Mouse (Mus musculus): ENCODE data around the gene Pacrg. TPM values are rescaled to one million over a fixed set of nuclear protein-coding genes. Genes with fewer than 3 reads are reported as not detected.

Gene Pacrg
- polyA plus RNA-seq, 1 experiment from 2014 or later, result 1.0 TPM

GRCm38 (mm10) chr17:10454406-10454805 is 385.7 kb downstream of the Pacrg start:
- no peak overlapping the region for H3K9ac ChIP-seq
- no peak for ATAC-seq (ENCODE audit: insufficient read depth, low FRiP score, low read depth)
- no peak overlapping the region for H3K4me2 ChIP-seq
- H3K9me3 ChIP-seq, result no peaks in the 10 kb centered on the region
- H3K36me3 ChIP-seq, result no peaks in the 10 kb centered on the region
- H3K27me3 ChIP-seq (replicated peaks), result no peaks in the 10 kb centered on the region
- H3K27ac ChIP-seq, result no peak overlapping the region
- 85% methylated on average over 8 of the region's 8 CpGs for WGBS
- H3K4me3 ChIP-seq (replicated peaks), result no peak overlapping the region
- H3K4me1 ChIP-seq, result no peaks in the 10 kb centered on the region

- 76% methylated on average over 3 of the region's 3 CpGs for WGBS
- Histone ChIP-seq H3K4me3 (replicated peaks) (no peak overlapping the region), H3K9ac (no peak overlapping the region), H3K4me2 (no peak overlapping the region), H3K27me3 (replicated peaks) (no peaks in the 10 kb centered on the region), H3K36me3 (no peaks in the 10 kb centered on the region), H3K9me3 (no peaks in the 10 kb centered on the region), H3K4me1 (no peaks in the 10 kb centered on the region), H3K27ac (no peak overlapping the region)
- no peak for ATAC-seq (ENCODE audit: insufficient read depth, low FRiP score, low read depth)
These were observed 387.3 kb downstream of the Pacrg start for GRCm38 (mm10) chr17:10452801-10453200.

GRCm38 (mm10) chr17:10451306-10452077 is 388.6 kb downstream of the Pacrg start:
- WGBS, result 80% methylated on average over 10 of the region's 10 CpGs
- Histone ChIP-seq H3K4me1 (no peaks in the 10 kb centered on the region), H3K4me3 (replicated peaks) (no peak overlapping the region), H3K9me3 (no peaks in the 10 kb centered on the region), H3K27ac (no peak overlapping the region), H3K27me3 (replicated peaks) (no peaks in the 10 kb centered on the region), H3K4me2 (no peak overlapping the region), H3K36me3 (no peaks in the 10 kb centered on the region), H3K9ac (no peak overlapping the region)
- ATAC-seq (ENCODE audit: insufficient read depth, low FRiP score, low read depth), result no peak

- H3K9ac ChIP-seq, result no peak overlapping the region
- H3K4me1 ChIP-seq, result no peaks in the 10 kb centered on the region
- ATAC-seq (ENCODE audit: insufficient read depth, low FRiP score, low read depth), result no peak
- no peak overlapping the region for H3K4me3 ChIP-seq (replicated peaks)
- no peak overlapping the region for H3K4me2 ChIP-seq
- no peaks in the 10 kb centered on the region for H3K27me3 ChIP-seq (replicated peaks)
- no peaks in the 10 kb centered on the region for H3K36me3 ChIP-seq
- no peak overlapping the region for H3K27ac ChIP-seq
- 66% methylated on average over 14 of the region's 14 CpGs for WGBS
- no peaks in the 10 kb centered on the region for H3K9me3 ChIP-seq
These were observed 390.3 kb downstream of the Pacrg start for GRCm38 (mm10) chr17:10449800-10450299.

GRCm38 (mm10) chr17:10448417-10448816 is 391.7 kb downstream of the Pacrg start:
- no peak for ATAC-seq (ENCODE audit: insufficient read depth, low FRiP score, low read depth)
- no peaks in the 10 kb centered on the region for H3K27me3 ChIP-seq (replicated peaks)
- H3K4me3 ChIP-seq (replicated peaks), result no peak overlapping the region
- H3K9me3 ChIP-seq, result no peaks in the 10 kb centered on the region
- WGBS, result 45% methylated on average over 5 of the region's 5 CpGs
- no peaks in the 10 kb centered on the region for H3K4me1 ChIP-seq
- no peak overlapping the region for H3K27ac ChIP-seq
- no peak overlapping the region for H3K4me2 ChIP-seq
- H3K36me3 ChIP-seq, result no peaks in the 10 kb centered on the region
- no peak overlapping the region for H3K9ac ChIP-seq

- Histone ChIP-seq H3K9ac (no peak overlapping the region), H3K4me2 (no peak overlapping the region)
- no peak for ATAC-seq (ENCODE audit: insufficient read depth, low FRiP score, low read depth)
These were observed 398.5 kb downstream of the Pacrg start for GRCm38 (mm10) chr17:10441501-10442111.

GRCm38 (mm10) chr17:10440961-10441360 is 399.1 kb downstream of the Pacrg start:
- Histone ChIP-seq H3K4me3 (replicated peaks) (no peak overlapping the region), H3K27ac (no peak overlapping the region), H3K4me1 (no peaks in the 10 kb centered on the region), H3K36me3 (no peaks in the 10 kb centered on the region), H3K4me2 (no peak overlapping the region), H3K9ac (no peak overlapping the region), H3K9me3 (no peaks in the 10 kb centered on the region), H3K27me3 (replicated peaks) (no peaks in the 10 kb centered on the region)
- ATAC-seq (ENCODE audit: insufficient read depth, low FRiP score, low read depth), result no peak
- 79% methylated on average over 3 of the region's 3 CpGs for WGBS

More at GRCm38 (mm10) chr17:10441501-10442111, 398.5 kb downstream of the Pacrg start:
- Histone ChIP-seq H3K27ac (no peak overlapping the region), H3K9me3 (no peaks in the 10 kb centered on the region), H3K4me1 (no peaks in the 10 kb centered on the region), H3K36me3 (no peaks in the 10 kb centered on the region), H3K4me3 (replicated peaks) (no peak overlapping the region), H3K27me3 (replicated peaks) (no peaks in the 10 kb centered on the region)
- WGBS, result 60% methylated on average over 16 of the region's 16 CpGs

GRCm38 (mm10) chr17:10439815-10440214 is 400.3 kb downstream of the Pacrg start:
- H3K36me3 ChIP-seq, result no peaks in the 10 kb centered on the region
- H3K4me3 ChIP-seq (replicated peaks), result no peak overlapping the region
- no peak for ATAC-seq (ENCODE audit: insufficient read depth, low FRiP score, low read depth)
- H3K9ac ChIP-seq, result no peak overlapping the region
- H3K4me1 ChIP-seq, result no peaks in the 10 kb centered on the region
- no peak overlapping the region for H3K27ac ChIP-seq
- H3K4me2 ChIP-seq, result no peak overlapping the region
- 78% methylated on average over 8 of the region's 8 CpGs for WGBS
- H3K9me3 ChIP-seq, result no peaks in the 10 kb centered on the region
- H3K27me3 ChIP-seq (replicated peaks), result no peaks in the 10 kb centered on the region

- ATAC-seq (ENCODE audit: insufficient read depth, low FRiP score, low read depth), result no peak
- H3K36me3 ChIP-seq, result no peaks in the 10 kb centered on the region
- H3K4me1 ChIP-seq, result no peaks in the 10 kb centered on the region
These were observed 405.2 kb downstream of the Pacrg start for GRCm38 (mm10) chr17:10434867-10435266.

GRCm38 (mm10) chr17:10432525-10433180 is 407.5 kb downstream of the Pacrg start:
- Histone ChIP-seq H3K4me3 (replicated peaks) (no peak overlapping the region), H3K9me3 (no peaks in the 10 kb centered on the region), H3K9ac (no peak overlapping the region), H3K4me2 (no peak overlapping the region), H3K4me1 (no peaks in the 10 kb centered on the region), H3K36me3 (no peaks in the 10 kb centered on the region), H3K27ac (no peak overlapping the region), H3K27me3 (replicated peaks) (no peaks in the 10 kb centered on the region; the same call in 1 of the 2 replicates)
- no peak for ATAC-seq (ENCODE audit: insufficient read depth, low FRiP score, low read depth)
- WGBS, result 77% methylated on average over 7 of the region's 7 CpGs

More at GRCm38 (mm10) chr17:10434867-10435266, 405.2 kb downstream of the Pacrg start:
- 52% methylated on average over 1 of the region's 1 CpGs for WGBS
- H3K27me3 ChIP-seq (replicated peaks), result no peaks in the 10 kb centered on the region
- H3K27ac ChIP-seq, result no peak overlapping the region
- no peak overlapping the region for H3K4me2 ChIP-seq
- H3K4me3 ChIP-seq (replicated peaks), result no peak overlapping the region
- no peak overlapping the region for H3K9ac ChIP-seq
- no peaks in the 10 kb centered on the region for H3K9me3 ChIP-seq

GRCm38 (mm10) chr17:10431849-10432524 is 408.1 kb downstream of the Pacrg start:
- no peaks in the 10 kb centered on the region; the same call in 1 of the 2 replicates for H3K27me3 ChIP-seq (replicated peaks)
- H3K4me2 ChIP-seq, result no peak overlapping the region
- H3K9ac ChIP-seq, result no peak overlapping the region
- no peaks in the 10 kb centered on the region for H3K4me1 ChIP-seq
- 65% methylated on average over 6 of the region's 6 CpGs for WGBS
- no peak overlapping the region for H3K4me3 ChIP-seq (replicated peaks)
- H3K36me3 ChIP-seq, result no peaks in the 10 kb centered on the region
- no peaks in the 10 kb centered on the region for H3K9me3 ChIP-seq
- H3K27ac ChIP-seq, result no peak overlapping the region
- ATAC-seq (ENCODE audit: insufficient read depth, low FRiP score, low read depth), result no peak

All from stomach, embryonic 15.5 days (tissue).